Mouse (Mus musculus) E14TG2a.4 (cell line): ENCODE data around the gene Dera.

Source experiments
- CTCF ChIP-seq: conservative IDR thresholded peaks from 2 replicates; pipeline ENCODE4 v1.5.1; 2014; ENCODE audit warnings: low read length
- NANOG ChIP-seq: IDR thresholded peaks from 2 replicates; pipeline ENCODE4 v1.6.1; 2014; ENCODE audit warnings: borderline replicate concordance, low read length, mixed read lengths

DNA sequence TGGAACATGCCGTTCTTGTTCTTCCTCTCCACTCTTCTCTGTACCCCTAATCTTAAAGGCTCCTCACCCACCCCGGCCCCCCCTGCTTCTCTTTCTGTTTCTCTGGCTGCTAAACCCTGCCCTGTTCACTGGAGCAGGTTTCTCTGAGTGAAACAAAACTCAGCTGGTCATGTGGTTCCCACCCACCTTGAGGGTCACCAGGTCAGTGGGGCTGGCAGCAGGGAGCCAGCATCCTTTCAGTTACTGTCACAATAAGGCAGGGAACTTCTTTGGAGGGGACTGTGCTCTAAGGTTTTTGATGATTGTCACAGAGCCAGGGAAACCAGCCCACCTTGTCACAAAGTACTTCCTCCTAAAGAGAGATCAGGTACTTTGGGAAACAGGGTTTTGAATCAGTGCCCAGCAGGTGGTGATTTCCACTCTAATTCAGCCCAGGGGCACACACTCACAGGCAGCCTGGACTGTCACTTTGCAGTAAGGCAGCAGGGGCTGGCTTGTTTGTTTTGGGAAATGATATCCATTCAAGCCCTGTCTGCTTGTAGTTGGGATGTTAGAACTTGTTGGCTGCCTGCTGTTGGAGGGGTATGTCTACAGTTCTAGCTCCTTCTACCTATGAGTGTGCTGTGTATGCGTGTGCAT is 10.3 kb downstream of the Dera start:
- TF ChIP-seq CTCF (no peak), NANOG (peak; percentile 5; the same call in 1 of the 2 replicates)
